Mouse (Mus musculus): ENCODE measurements at regions not wholly inside any gene's neighbourhood (a gene's known extent, or its start where the extent isn't known, plus 50 kb on each side); places are given as distances from the start of the nearest gene placed in this dataset.
A peak's percentile ranks its signal among the peaks of the same experiment; 100 is the strongest.

- H3K4me3 ChIP-seq = no peak overlapping the region
- no peak for ATAC-seq (ENCODE audit: low FRiP score)
- no peak overlapping the region for H3K4me2 ChIP-seq
- 86% methylated on average over 1 of the region's 1 CpGs for WGBS
- no peak overlapping the region for H3K27ac ChIP-seq
- no peak overlapping the region for H3K9ac ChIP-seq
- no peaks in the 10 kb centered on the region for H3K36me3 ChIP-seq
- H3K27me3 ChIP-seq = no peaks in the 10 kb centered on the region
- H3K9me3 ChIP-seq = no peaks in the 10 kb centered on the region
- no peaks in the 10 kb centered on the region for H3K4me1 ChIP-seq (replicated peaks)
Measured at GRCm38 (mm10) chr6:109533526-109533925, 705.1 kb downstream of the Edem1 start.

DNA sequence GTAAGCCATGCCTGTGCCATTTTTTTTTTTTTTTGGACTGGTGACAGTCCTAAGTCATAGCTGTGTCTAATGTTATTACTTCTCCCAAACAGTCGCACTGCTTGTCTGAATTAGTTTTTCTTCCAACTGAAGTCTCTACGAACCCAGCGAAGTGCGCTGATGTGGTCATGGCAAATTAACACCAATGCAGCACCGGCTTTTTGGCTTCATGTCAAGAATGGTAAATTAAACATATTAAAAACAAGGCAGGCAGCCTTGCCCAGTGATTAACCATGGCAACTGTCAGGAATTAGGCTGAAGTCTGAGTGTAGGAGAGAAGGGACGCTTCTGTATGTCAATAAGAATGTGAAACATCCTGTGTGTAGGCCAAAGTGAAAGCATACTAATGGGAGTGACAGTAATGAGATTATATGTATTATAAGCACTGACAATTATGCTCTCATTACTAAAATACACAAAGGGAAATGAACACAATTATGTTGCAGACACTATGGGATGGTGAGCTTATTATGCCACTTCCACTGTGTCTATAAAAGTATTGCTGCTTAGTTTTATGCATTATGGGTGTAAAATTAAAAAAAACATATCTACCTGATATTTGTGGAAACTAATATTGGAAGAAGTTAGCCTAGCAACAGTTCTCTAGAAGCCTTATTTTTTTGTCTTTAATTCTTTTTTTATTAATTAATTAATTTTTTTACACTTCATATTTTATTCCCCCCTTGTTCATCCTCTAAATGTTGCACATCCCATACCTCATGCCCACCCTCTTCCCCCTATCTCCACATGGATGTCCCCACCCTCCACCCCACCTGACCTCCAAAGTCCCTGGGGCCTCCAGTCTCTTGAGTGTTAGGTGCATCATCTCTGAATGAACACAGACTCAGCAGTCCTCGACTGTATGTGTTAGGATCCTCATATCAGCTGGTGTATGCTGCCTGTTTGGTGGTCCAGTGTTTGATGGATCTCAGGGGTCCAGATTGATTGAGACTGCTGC is 714.8 kb downstream of the Edem1 start:
- Histone ChIP-seq H3K4me1 (replicated peaks) (peaks cover 7% of the 10 kb centered on the region; the same call in 1 of the 2 replicates), H3K4me2 (no peak overlapping the region), H3K27me3 (peaks cover 37% of the 10 kb centered on the region), H3K4me3 (no peak overlapping the region), H3K9ac (no peak overlapping the region), H3K27ac (no peak overlapping the region), H3K9me3 (no peaks in the 10 kb centered on the region), H3K36me3 (no peaks in the 10 kb centered on the region)
- ATAC-seq (ENCODE audit: low FRiP score) = peak; percentile 98
- 28% methylated on average over 7 of the region's 7 CpGs for WGBS

DNA sequence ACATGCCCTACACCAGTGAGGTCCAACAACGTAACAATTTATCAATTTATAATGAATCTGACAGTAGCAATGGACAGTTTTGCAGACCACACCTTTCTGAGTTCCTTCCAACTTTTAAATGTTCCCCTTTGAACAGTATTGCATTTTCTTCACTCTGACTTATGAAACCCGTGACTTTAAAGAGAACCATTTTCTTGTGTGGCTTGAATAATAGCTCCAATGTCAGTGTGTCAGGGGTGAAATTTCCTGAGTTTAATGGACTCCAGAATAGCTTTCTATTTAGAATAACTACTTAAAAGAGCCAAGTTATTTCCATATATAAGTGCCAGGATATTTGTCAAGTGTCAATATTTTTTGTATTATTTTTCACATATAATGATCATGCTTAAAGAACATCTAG is 723.9 kb downstream of the Edem1 start:
- ATAC-seq (ENCODE audit: low FRiP score) = no peak
- H3K9ac ChIP-seq = no peak overlapping the region
- 81% methylated on average over 2 of the region's 2 CpGs for WGBS

More for the DNA sequence above, 723.9 kb downstream of the Edem1 start:
- peaks cover 24% of the 10 kb centered on the region; the same call in 1 of the 2 replicates for H3K27me3 ChIP-seq
- H3K4me3 ChIP-seq = no peak overlapping the region
- H3K27ac ChIP-seq = no peak overlapping the region
- no peaks in the 10 kb centered on the region for H3K36me3 ChIP-seq
- H3K9me3 ChIP-seq = no peaks in the 10 kb centered on the region
- H3K4me1 ChIP-seq (replicated peaks) = no peaks in the 10 kb centered on the region
- H3K4me2 ChIP-seq = no peak overlapping the region

Data from hindbrain, embryonic 13.5 days (tissue).